Mouse (Mus musculus): ENCODE measurements around the gene Ifrd2. TPM values are rescaled to one million over a fixed set of nuclear protein-coding genes. Genes with fewer than 3 reads are reported as not detected.

The Ifrd2 gene
- polyA plus RNA-seq, 1 experiment from 2014 or later = 27.7 TPM

GRCm38 (mm10) chr9:107635279-107636028, 48.0 kb downstream of the Ifrd2 start, which contains the start of gene Gnai2:
Gene Gnai2 (minus strand): TSS chr9:107635367.
- Histone ChIP-seq H3K4me3 (ENCODE audit: low read depth, low read length) (peak within 1 kb of the TSS; percentile 91), H3K9me3 (ENCODE audit: control insufficient read depth, low read length) (no peaks in the 10 kb centered on the region), H3K36me3 (ENCODE audit: control insufficient read depth, insufficient read depth, low read length) (no peaks in the 10 kb centered on the region), H3K9ac (ENCODE audit: low read depth, low read length) (peak within 1 kb of the TSS; percentile 94), H3K4me2 (replicated peaks; ENCODE audit: low read depth, low read length) (peak within 1 kb of the TSS; percentile 87), H3K27ac (ENCODE audit: low read depth, low read length) (peak within 1 kb of the TSS; percentile 99), H3K27me3 (ENCODE audit: control insufficient read depth, insufficient read depth, low read length) (no peaks in the 10 kb centered on the region), H3K4me1 (replicated peaks; ENCODE audit: control insufficient read depth, insufficient read depth, low read length) (peaks cover 22% of the 10 kb centered on the region)
- 2% methylated on average over 38 of the region's 38 CpGs for WGBS
- ATAC-seq (ENCODE audit: low FRiP score) (peak; percentile 89), DNase-seq (ENCODE audit: low spot score) (peak; percentile 95)

GRCm38 (mm10) chr9:107637070-107637469, 49.6 kb downstream of the Ifrd2 start:
- Histone ChIP-seq H3K4me2 (replicated peaks; ENCODE audit: low read depth, low read length) (0 out of 2 replicates have a peak overlapping the region, but pooled peaks have one; percentile 1), H3K9me3 (ENCODE audit: control insufficient read depth, low read length) (no peaks in the 10 kb centered on the region), H3K4me3 (ENCODE audit: low read depth, low read length) (no peak overlapping the region), H3K9ac (ENCODE audit: low read depth, low read length) (peak overlapping the region; percentile 3; the same call in 1 of the 2 replicates), H3K27ac (ENCODE audit: low read depth, low read length) (peak overlapping the region; percentile 81), H3K36me3 (ENCODE audit: control insufficient read depth, insufficient read depth, low read length) (no peaks in the 10 kb centered on the region), H3K27me3 (ENCODE audit: control insufficient read depth, insufficient read depth, low read length) (no peaks in the 10 kb centered on the region), H3K4me1 (replicated peaks; ENCODE audit: control insufficient read depth, insufficient read depth, low read length) (peaks cover 10% of the 10 kb centered on the region)
- 19% methylated on average over 7 of the region's 7 CpGs for WGBS
- DNase-seq (ENCODE audit: low spot score) = peak; percentile 85
- ATAC-seq (ENCODE audit: low FRiP score) = peak; percentile 53

GRCm38 (mm10) chr9:107640257-107640772, 52.9 kb downstream of the Ifrd2 start:
- H3K4me1 ChIP-seq (replicated peaks; ENCODE audit: control insufficient read depth, insufficient read depth, low read length) = peaks cover 6% of the 10 kb centered on the region
- H3K9me3 ChIP-seq (ENCODE audit: control insufficient read depth, low read length) = no peaks in the 10 kb centered on the region
- H3K27me3 ChIP-seq (ENCODE audit: control insufficient read depth, insufficient read depth, low read length) = no peaks in the 10 kb centered on the region
- no peaks in the 10 kb centered on the region for H3K36me3 ChIP-seq (ENCODE audit: control insufficient read depth, insufficient read depth, low read length)
- H3K27ac ChIP-seq (ENCODE audit: low read depth, low read length) = no peak overlapping the region
- H3K4me2 ChIP-seq (replicated peaks; ENCODE audit: low read depth, low read length) = no peak overlapping the region
- no peak for ATAC-seq (ENCODE audit: low FRiP score)
- 41% methylated on average over 8 of the region's 8 CpGs for WGBS
- no peak overlapping the region for H3K9ac ChIP-seq (ENCODE audit: low read depth, low read length)
- no peak overlapping the region for H3K4me3 ChIP-seq (ENCODE audit: low read depth, low read length)
- no peak for DNase-seq (ENCODE audit: low spot score)

- Histone ChIP-seq H3K36me3 (ENCODE audit: control insufficient read depth, insufficient read depth, low read length) (no peaks in the 10 kb centered on the region), H3K4me3 (ENCODE audit: low read depth, low read length) (no peak overlapping the region), H3K27me3 (ENCODE audit: control insufficient read depth, insufficient read depth, low read length) (no peaks in the 10 kb centered on the region), H3K9me3 (ENCODE audit: control insufficient read depth, low read length) (no peaks in the 10 kb centered on the region), H3K9ac (ENCODE audit: low read depth, low read length) (no peak overlapping the region), H3K4me1 (replicated peaks; ENCODE audit: control insufficient read depth, insufficient read depth, low read length) (peaks cover 4% of the 10 kb centered on the region), H3K4me2 (replicated peaks; ENCODE audit: low read depth, low read length) (no peak overlapping the region), H3K27ac (ENCODE audit: low read depth, low read length) (no peak overlapping the region)
- DNase-seq (ENCODE audit: low spot score) (no peak), ATAC-seq (ENCODE audit: low FRiP score) (no peak)
- 46% methylated on average over 8 of the region's 8 CpGs for WGBS
These were observed 54.2 kb downstream of the Ifrd2 start for GRCm38 (mm10) chr9:107641666-107642065.

Other genes starting within 250 kb of the Ifrd2 start
- gene Hemk1, start 249.3 kb upstream of the Ifrd2 start, polyA plus RNA-seq (2014; fragmentation: Nextera tagmentation; extraction: Ambion mirVana) = 9.7 and 10.8 TPM in 2 replicates
- gene 6430571L13Rik, start 247.0 kb upstream of the Ifrd2 start, polyA plus RNA-seq (2014; fragmentation: Nextera tagmentation; extraction: Ambion mirVana) = 1.6 and 1.9 TPM in 2 replicates
- gene Cacna2d2, start 188.0 kb upstream of the Ifrd2 start, polyA plus RNA-seq (2014; fragmentation: Nextera tagmentation; extraction: Ambion mirVana) = 2.0 and 4.2 TPM in 2 replicates
- 38.8 and 46.5 TPM in 2 replicates for gene Tmem115, start 53.7 kb upstream of the Ifrd2 start, polyA plus RNA-seq (2014; fragmentation: Nextera tagmentation; extraction: Ambion mirVana)
- gene Cyb561d2, start 45.4 kb upstream of the Ifrd2 start, polyA plus RNA-seq (2014; fragmentation: Nextera tagmentation; extraction: Ambion mirVana) = 19.6 and 21.2 TPM in 2 replicates
- 46.2 and 46.5 TPM in 2 replicates for gene Nprl2, start 45.4 kb upstream of the Ifrd2 start, polyA plus RNA-seq (2014; fragmentation: Nextera tagmentation; extraction: Ambion mirVana)
- gene Zmynd10, start 40.3 kb upstream of the Ifrd2 start, polyA plus RNA-seq (2014; fragmentation: Nextera tagmentation; extraction: Ambion mirVana) = 3.7 and 5.0 TPM in 2 replicates
- gene Rassf1, start 36.1 kb upstream of the Ifrd2 start, polyA plus RNA-seq (2014; fragmentation: Nextera tagmentation; extraction: Ambion mirVana) = 39.7 and 41.2 TPM in 2 replicates
- gene Tusc2, start 24.4 kb upstream of the Ifrd2 start, polyA plus RNA-seq (2014; fragmentation: Nextera tagmentation; extraction: Ambion mirVana) = 88.2 and 92.4 TPM in 2 replicates
- 116 and 123 TPM in 2 replicates for gene Hyal2, start 19.7 kb upstream of the Ifrd2 start, polyA plus RNA-seq (2014; fragmentation: Nextera tagmentation; extraction: Ambion mirVana)
- 3.6 and 4.4 TPM in 2 replicates for gene Hyal1, start 10.7 kb upstream of the Ifrd2 start, polyA plus RNA-seq (2014; fragmentation: Nextera tagmentation; extraction: Ambion mirVana)
- gene Naa80, start 8.8 kb upstream of the Ifrd2 start, polyA plus RNA-seq (2014; fragmentation: Nextera tagmentation; extraction: Ambion mirVana) = 10.5 and 11.3 TPM in 2 replicates
- gene Hyal3, start 6.8 kb upstream of the Ifrd2 start, polyA plus RNA-seq (2014; fragmentation: Nextera tagmentation; extraction: Ambion mirVana) = 0.18 and 0.39 TPM in 2 replicates
- 1.4 and 1.6 TPM in 2 replicates for gene Sema3b, start 21.6 kb downstream of the Ifrd2 start, polyA plus RNA-seq (2014; fragmentation: Nextera tagmentation; extraction: Ambion mirVana)
- 529 and 534 TPM in 2 replicates for gene Gnai2, start 47.7 kb downstream of the Ifrd2 start, polyA plus RNA-seq (2014; fragmentation: Nextera tagmentation; extraction: Ambion mirVana)
- gene Slc38a3, start 81.9 kb downstream of the Ifrd2 start, polyA plus RNA-seq (2014; fragmentation: Nextera tagmentation; extraction: Ambion mirVana) = 8.0 and 9.8 TPM in 2 replicates
- 0.84 and 1.2 TPM in 2 replicates for gene Gnat1, start 92.1 kb downstream of the Ifrd2 start, polyA plus RNA-seq (2014; fragmentation: Nextera tagmentation; extraction: Ambion mirVana)
- 10.7 and 12.0 TPM in 2 replicates for gene Sema3f, start 122.8 kb downstream of the Ifrd2 start, polyA plus RNA-seq (2014; fragmentation: Nextera tagmentation; extraction: Ambion mirVana)
- gene Rbm5, start 183.4 kb downstream of the Ifrd2 start, polyA plus RNA-seq (2014; fragmentation: Nextera tagmentation; extraction: Ambion mirVana) = 198 and 241 TPM in 2 replicates